Mouse (Mus musculus) MEL-GATA-1-ER (cell line): ENCODE measurements around the gene Copz2.

Source experiments
- DNase-seq: peaks from one replicate; pipeline ENCODE4 v3.0.0-alpha.2; 2012; ENCODE audit warnings: low read depth; ENCODE audit errors: extremely low read depth

The Copz2 gene

GRCm38 (mm10) chr11:96863206-96863995 is 13.7 kb downstream of the Copz2 start:
- peak; percentile 36 for DNase-seq

GRCm38 (mm10) chr11:96867149-96867548 is 17.5 kb downstream of the Copz2 start:
- peak; percentile 26 for DNase-seq

DNA sequence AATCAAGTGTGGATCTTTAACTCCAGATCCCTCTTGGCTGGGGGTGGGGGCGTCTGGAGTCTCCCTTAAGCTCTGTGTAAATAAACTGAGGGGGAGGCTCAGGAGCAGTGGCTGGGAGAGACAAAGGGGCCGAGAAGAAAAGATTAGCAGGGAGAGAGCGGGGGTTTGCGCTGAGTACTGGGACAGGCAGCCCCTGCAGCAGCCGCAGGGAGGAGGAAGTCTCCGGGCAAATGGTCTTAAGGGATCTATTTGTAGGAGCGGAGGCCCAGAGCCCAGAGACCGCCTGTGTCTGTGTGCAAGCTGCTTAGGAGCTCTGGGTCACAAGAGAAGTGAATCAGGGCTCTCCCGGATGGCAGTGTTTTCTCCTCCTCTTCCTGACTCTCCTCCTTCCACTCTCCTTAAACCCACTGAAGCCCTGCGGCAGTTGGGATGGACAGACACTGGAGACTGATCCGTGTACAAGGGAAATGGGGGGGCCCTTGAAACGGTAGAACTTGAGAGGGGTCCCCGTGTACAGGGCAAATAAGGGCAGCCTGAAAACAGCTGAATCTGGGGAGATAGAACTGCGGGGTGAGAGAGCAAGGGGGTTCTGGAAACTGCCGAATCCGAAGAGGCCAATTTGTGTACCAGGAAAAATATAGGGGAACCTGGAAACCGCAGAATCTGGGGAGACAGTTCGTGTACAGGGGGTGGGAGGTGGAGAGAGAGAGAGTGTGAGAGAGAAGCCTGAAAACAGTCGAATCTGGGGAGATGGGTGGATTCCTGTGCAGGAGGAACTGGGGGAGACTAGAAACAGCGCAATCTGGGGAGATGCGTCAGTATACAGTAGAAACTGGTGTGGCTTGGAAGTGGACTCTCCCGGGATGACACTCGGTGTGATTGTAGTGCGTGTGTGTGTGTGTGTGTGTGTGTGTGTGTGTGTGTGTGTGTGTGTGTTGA is 23.0 kb downstream of the Copz2 start:
- DNase-seq = no peak

GRCm38 (mm10) chr11:96873601-96874140 is 24.0 kb downstream of the Copz2 start:
- DNase-seq = no peak

DNA sequence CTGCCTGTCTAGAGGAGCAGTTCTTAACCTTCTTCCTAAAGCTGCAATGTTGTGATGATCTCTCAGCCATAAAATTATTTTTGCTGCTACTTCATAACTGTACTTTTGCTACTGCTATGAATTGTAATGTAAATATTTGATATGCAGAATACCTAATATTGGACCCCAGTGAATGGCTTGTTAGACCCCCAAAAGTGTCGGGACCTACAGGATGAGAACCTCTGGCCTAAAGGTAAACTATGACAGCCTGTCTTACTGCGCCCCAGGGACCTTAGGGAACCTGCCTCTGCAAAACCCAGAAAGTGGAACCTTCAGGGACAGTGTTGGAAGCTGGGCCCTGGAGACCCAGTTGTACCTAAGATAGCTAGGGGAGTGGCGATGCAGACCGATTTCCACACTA is 25.6 kb downstream of the Copz2 start:
- DNase-seq = no peak

DNA sequence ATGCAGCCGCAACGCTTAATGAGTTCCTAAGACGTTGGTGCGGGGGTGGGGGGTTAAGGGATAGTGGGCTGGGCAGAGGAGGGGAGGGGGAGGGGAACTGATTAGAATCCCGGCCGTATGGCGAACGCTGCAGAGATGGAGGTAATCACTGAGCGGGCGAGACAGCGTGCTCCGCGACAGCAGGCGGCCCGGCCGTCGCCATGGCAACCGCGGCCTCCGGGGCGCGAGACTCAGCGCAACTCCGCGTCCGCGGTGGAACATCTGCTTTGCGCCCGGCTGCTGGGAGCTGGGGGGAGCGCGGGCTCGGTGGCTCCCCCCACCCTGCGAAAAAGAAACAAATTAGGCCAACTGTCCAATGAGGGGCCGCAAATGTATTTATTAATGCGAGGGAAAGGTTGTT is 26.1 kb downstream of the Copz2 start:
- no peak for DNase-seq

GRCm38 (mm10) chr11:96876300-96877040 is 26.8 kb downstream of the Copz2 start:
- no peak for DNase-seq

DNA sequence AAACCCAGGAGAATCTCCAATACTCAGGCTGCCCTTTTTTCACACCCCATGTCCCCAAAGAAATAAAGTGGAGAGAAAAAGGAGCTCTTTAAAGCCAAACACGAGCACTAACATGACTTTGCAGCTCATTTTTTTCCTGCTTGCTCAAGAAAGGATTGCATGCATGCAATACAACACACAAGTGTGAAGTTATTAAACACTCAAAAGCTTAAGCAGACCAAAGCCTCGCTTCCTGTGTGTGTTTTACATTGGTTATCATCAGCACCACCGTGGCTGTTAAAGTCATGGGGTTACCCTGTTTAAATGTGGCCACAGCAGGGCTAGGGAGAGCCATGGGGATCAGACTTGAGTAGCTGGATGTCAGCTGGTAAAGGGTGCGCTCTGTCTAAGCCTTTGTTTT is 27.4 kb downstream of the Copz2 start:
- DNase-seq = no peak

DNA sequence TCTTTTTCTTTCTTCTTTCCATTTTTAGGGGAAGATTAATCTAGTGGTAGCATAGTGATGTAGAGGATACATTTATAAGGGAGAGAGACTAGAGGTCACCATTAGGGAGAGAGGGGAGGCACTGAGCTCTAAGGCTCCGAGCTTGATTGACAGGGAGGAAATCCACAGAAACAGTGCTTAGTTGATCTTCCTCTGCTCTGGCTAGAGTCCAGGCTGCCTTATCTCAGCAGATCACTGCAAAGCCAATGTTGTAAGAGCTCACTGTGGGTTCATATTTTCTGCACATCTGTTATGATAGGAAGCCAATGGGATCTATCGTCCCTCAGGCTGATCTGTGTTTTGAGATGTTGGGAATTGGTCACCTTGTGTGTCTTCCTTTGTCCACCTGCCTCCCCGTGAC is 29.0 kb downstream of the Copz2 start:
- DNase-seq = peak; percentile 23

GRCm38 (mm10) chr11:96879359-96879758 is 29.7 kb downstream of the Copz2 start:
- no peak for DNase-seq

DNA sequence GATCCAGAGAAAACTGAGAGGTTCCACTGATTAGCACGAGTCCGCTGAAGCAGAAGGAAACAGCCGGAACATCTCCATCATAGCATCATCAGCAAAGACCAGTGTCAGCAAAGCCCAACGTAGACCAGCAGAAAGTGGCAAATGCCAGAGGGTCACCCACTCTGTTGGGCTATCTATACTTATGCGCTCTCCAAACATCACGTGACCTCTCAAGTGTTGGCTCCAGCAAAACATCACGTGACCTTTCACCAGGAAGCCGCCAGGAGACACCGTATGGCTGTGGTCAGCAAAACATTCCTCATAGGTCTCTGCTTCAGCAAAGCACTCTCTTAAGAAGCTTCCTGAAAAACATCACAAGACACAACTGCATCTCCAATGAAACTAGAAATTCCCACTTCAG is 30.6 kb downstream of the Copz2 start:
- no peak for DNase-seq

GRCm38 (mm10) chr11:96885901-96886340 is 36.3 kb downstream of the Copz2 start:
- DNase-seq = no peak

- no peak for DNase-seq
Measured at GRCm38 (mm10) chr11:96886942-96887546, 37.4 kb downstream of the Copz2 start.

- no peak for DNase-seq
Measured at GRCm38 (mm10) chr11:96891784-96892527, 42.3 kb downstream of the Copz2 start.

DNA sequence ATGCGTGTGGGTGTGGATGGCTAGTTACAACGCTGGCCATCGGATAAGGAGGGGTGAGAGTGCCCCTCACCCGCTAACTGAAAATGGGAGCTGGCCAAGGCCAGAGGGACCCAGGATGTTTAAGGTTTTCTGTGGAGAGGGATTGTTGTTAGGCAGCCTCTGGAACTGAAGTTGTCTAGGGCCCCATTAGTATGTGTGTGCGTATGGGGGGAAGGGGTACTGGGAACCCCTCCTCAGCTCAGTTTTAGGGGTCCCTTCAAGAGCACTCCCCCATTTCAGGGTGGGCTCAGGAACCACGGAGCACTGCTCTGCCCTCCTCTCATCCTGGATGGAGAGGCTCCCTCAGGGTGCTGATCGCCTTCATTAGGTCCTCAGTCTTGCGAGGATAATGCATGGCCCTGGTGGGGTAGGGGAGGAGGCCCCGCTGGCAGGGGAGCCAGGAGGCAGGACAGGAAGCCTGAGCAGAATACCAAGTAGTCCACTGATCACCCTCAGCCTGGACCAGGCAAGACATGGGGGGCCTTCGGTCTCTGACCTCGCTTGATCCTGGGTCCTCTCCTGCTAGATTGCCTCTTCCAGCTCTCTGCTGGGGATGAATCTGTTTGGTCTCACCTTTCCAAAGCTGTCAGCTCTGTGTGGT is 43.7 kb downstream of the Copz2 start:
- DNase-seq = no peak

GRCm38 (mm10) chr11:96895886-96896285 is 46.2 kb downstream of the Copz2 start:
- DNase-seq = no peak

- DNase-seq = no peak
Measured at GRCm38 (mm10) chr11:96899449-96900306, 50.0 kb downstream of the Copz2 start.

- DNase-seq = no peak
Measured at GRCm38 (mm10) chr11:96901332-96901731, 51.7 kb downstream of the Copz2 start.
